Mouse (Mus musculus) heart, adult 2 months (tissue): ENCODE results near the gene B9d2. TPM values are rescaled to one million over a fixed set of nuclear protein-coding genes. Genes with fewer than 3 reads are reported as not detected.
A peak's percentile ranks its signal among the peaks of the same experiment; 100 is the strongest.

Source experiments
- DNase-seq, 2 experiments: peaks; one replicate each; pipeline ENCODE4 v3.0.0; 2021
- H3K27ac ChIP-seq: fragments of 200-600 bp; 2 replicates; pipeline ENCODE4 v1.8.1; 2022
- H3K27me3 ChIP-seq: fragments of 200-500 bp; 2 replicates; pipeline ENCODE4 v1.6.1; 2012; ENCODE audit warnings: mild to moderate bottlenecking, low read length, inconsistent platforms, mixed read lengths; ENCODE audit not compliant: control insufficient read depth, insufficient read depth
- H3K36me3 ChIP-seq: fragments of 200-500 bp; 2 replicates; pipeline ENCODE4 v1.6.1; 2012; ENCODE audit warnings: low read length, inconsistent platforms; ENCODE audit not compliant: control insufficient read depth, insufficient read depth
- H3K4me1 ChIP-seq: fragments of 200-500 bp; 2 replicates; pipeline ENCODE4 v1.6.1; 2011; ENCODE audit warnings: low read length; ENCODE audit not compliant: control insufficient read depth, insufficient read depth
- H3K4me3 ChIP-seq: fragments of 200-600 bp; 2 replicates; pipeline ENCODE4 v1.8.1; 2022
- H3K79me2 ChIP-seq: fragments of 200-500 bp; replicated peaks from 2 replicates; pipeline ENCODE4 v1.6.1; 2012; ENCODE audit warnings: mild to moderate bottlenecking, inconsistent platforms, low read length, moderate library complexity, mixed read lengths; ENCODE audit not compliant: control insufficient read depth, insufficient read depth
- H3K9ac ChIP-seq: fragments of 200-500 bp; 2 replicates; pipeline ENCODE4 v1.6.1; 2012; ENCODE audit warnings: low read depth, mild to moderate bottlenecking, control low read depth, inconsistent platforms, low read length, mixed read lengths
- CTCF ChIP-seq: fragments of 200-600 bp; IDR thresholded peaks from 2 replicates; pipeline ENCODE4 v1.8.1; 2022; ENCODE audit warnings: antibody characterized with exemption, mild to moderate bottlenecking, moderate library complexity
- EP300 ChIP-seq: fragments of 200-500 bp; IDR thresholded peaks from 2 replicates; pipeline ENCODE4 v1.6.1; 2011; ENCODE audit warnings: low read depth, low read length, control low read depth; ENCODE audit not compliant: insufficient read depth
- POLR2A ChIP-seq: fragments of 200-500 bp; IDR thresholded peaks from 2 replicates; pipeline ENCODE4 v1.6.1; 2011; ENCODE audit warnings: mild to moderate bottlenecking, low read depth, low read length, control low read depth; ENCODE audit not compliant: insufficient read depth
- WGBS: fragments of 180-500 bp; shearing (Covaris S2); methylation state at CpG from one replicate; pipeline ENCODE4 v1.1.7; 2018; 5-methylcytosine and 5-hydroxymethylcytosine counted together
- intact Hi-C: fragments of 180-260 bp; cut with DNase I; formaldehyde crosslinking; loops from one replicate; pipeline ENCODE4 v1.15.1; 2025
- polyA plus RNA-seq: library from polyadenylated mRNA; depleted of rRNA; stranded (reverse); fragments of >200 nt; gene quantifications from 2 replicates; pipeline ENCODE4 v1.2.3, GENCODE M21; 2012
- total RNA-seq, 2 experiments: library from RNA; stranded (reverse); gene quantifications; 2 replicates each; pipeline ENCODE4 v1.2.3; 2021

The B9d2 gene
- total and polyA plus RNA-seq, 3 experiments, result 7.9 to 32.2 (median 10.2) TPM

DNA sequence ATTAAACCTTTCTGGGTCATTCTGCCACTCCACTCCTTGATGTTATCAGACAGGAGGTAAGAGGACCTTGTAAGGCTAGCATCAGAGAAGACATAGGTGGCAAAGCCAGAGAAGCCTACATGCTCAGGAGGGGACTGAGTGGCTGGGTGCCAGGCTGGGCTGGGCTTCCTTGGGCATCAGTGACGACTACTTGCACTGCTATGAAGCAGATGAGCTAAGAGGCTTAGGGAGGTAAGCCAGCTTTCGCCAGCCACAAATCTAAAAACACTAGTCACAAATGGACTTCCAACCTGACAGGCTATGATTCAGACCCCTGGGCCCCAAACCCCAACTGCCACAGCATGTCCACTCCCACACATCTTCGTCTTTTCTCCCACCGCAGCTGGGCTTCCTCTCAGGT is 35.9 kb upstream of the B9d2 start:
- H3K4me3 ChIP-seq, result no peak overlapping the region
- intact Hi-C loops, result no loop called here
- no peak overlapping the region for H3K27ac ChIP-seq
- no peak overlapping the region for H3K9ac ChIP-seq
- no peak for DNase-seq
- 0 out of 2 replicates have a peak, but pooled peaks cover 2% of the 10 kb centered on the region for H3K79me2 ChIP-seq
- WGBS, result 51% methylated on average over 4 of the region's 4 CpGs
- no peak for TF ChIP-seq CTCF
- TF ChIP-seq POLR2A, result no peak
- TF ChIP-seq EP300, result no peak
- H3K4me1 ChIP-seq, result peaks cover 2% of the 10 kb centered on the region
- H3K27me3 ChIP-seq, result no peaks in the 10 kb centered on the region
- H3K36me3 ChIP-seq, result no peaks in the 10 kb centered on the region

- H3K36me3 ChIP-seq, result peaks cover 3% of the 10 kb centered on the region; the same call in 1 of the 2 replicates
- peaks cover 3% of the 10 kb centered on the region for H3K4me1 ChIP-seq
- no peak overlapping the region for H3K9ac ChIP-seq
- 0 out of 2 replicates have a peak, but pooled peaks cover 2% of the 10 kb centered on the region for H3K79me2 ChIP-seq
- 65% methylated on average over 14 of the region's 14 CpGs for WGBS
- H3K27me3 ChIP-seq, result no peaks in the 10 kb centered on the region
- no peak for DNase-seq
- TF ChIP-seq EP300, result no peak
- H3K4me3 ChIP-seq, result no peak overlapping the region
- no peak overlapping the region for H3K27ac ChIP-seq
- intact Hi-C loops, result no loop called here
Measured at GRCm38 (mm10) chr7:25645074-25645473, 35.5 kb upstream of the B9d2 start.

DNA sequence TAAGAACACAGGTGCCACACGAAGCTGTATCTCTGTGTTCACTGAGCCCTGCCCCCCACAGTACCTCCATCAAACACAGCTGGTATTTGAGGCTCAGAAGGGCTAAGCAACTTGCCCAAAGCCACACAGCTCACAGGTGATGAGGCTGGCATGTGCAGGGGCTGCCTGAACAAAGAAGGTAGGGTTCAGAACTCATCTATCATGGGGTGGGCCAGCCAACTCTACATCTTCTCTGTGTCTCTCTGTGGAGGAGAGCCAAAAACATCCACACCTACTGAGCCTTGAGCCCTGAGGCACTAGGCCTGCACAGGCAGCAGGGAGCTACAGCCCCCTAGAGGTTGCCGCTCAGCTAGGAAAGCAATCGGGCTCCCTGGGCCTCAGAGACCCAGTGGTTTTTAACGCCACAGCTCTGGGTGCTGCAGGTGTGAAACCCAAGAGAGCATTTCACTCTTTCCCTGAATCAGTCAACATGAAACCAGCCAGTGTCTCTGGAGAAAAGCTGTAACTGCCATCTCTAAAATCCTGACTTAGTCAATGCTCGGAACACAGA is 32.9 kb upstream of the B9d2 start:
- Histone ChIP-seq H3K4me3 (no peak overlapping the region), H3K27ac (no peak overlapping the region), H3K79me2 (0 out of 2 replicates have a peak, but pooled peaks cover 2% of the 10 kb centered on the region), H3K27me3 (no peaks in the 10 kb centered on the region), H3K36me3 (peaks cover 3% of the 10 kb centered on the region; the same call in 1 of the 2 replicates), H3K9ac (no peak overlapping the region), H3K4me1 (peaks cover 3% of the 10 kb centered on the region)
- DNase-seq, result no peak
- WGBS, result 59% methylated on average over 5 of the region's 5 CpGs
- TF ChIP-seq EP300 (no peak), POLR2A (no peak), CTCF (no peak)
- intact Hi-C loops, result no loop called here

- Histone ChIP-seq H3K4me1 (peaks cover 3% of the 10 kb centered on the region), H3K79me2 (peaks cover 2% of the 10 kb centered on the region; the same call in 1 of the 2 replicates), H3K4me3 (no peak overlapping the region), H3K36me3 (peaks cover 3% of the 10 kb centered on the region; the same call in 1 of the 2 replicates), H3K27me3 (no peaks in the 10 kb centered on the region), H3K9ac (no peak overlapping the region), H3K27ac (no peak overlapping the region)
- no peak for DNase-seq
- WGBS, result 69% methylated on average over 5 of the region's 5 CpGs
- intact Hi-C loops, result no loop called here
- TF ChIP-seq CTCF (no peak), POLR2A (no peak), EP300 (no peak)
Measured at GRCm38 (mm10) chr7:25649839-25650238, 30.7 kb upstream of the B9d2 start.

GRCm38 (mm10) chr7:25651281-25651680 is 29.3 kb upstream of the B9d2 start:
- intact Hi-C loops, result no loop called here
- WGBS, result 79% methylated on average over 8 of the region's 8 CpGs

DNA sequence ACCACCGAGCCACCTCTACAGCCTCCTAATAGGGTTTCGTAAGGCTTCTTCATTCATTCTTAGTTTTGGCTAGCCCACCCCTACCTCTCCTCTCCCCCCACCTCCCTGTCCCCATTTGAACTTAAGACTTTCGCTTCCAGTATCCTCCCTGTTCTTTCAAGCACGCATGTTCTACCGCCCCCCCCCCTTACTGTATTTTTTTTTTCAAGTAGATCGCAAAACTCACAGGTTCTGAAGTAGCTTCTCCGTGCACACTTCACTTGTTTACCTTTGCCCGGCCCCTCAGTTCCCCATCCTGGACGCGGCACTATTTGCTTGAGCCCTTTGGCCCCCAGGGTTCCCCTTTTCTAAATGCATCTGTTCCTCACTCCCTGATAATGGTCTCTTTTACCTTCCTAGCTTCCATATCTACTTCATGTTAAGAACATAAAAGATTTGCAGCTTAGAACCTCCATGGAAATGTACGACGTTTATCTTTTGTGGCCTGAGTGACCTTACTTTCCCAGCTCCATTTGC is 28.3 kb upstream of the B9d2 start:
- DNase-seq, result no peak
- 79% methylated on average over 12 of the region's 12 CpGs for WGBS
- Histone ChIP-seq H3K9ac (no peak overlapping the region), H3K36me3 (peaks cover 3% of the 10 kb centered on the region; the same call in 1 of the 2 replicates), H3K27ac (no peak overlapping the region), H3K4me1 (peaks cover 3% of the 10 kb centered on the region), H3K79me2 (peaks cover 2% of the 10 kb centered on the region; the same call in 1 of the 2 replicates), H3K27me3 (no peaks in the 10 kb centered on the region), H3K4me3 (no peak overlapping the region)
- TF ChIP-seq CTCF, result no peak
- no peak for TF ChIP-seq EP300
- no peak for TF ChIP-seq POLR2A
- intact Hi-C loops, result no loop called here

More at GRCm38 (mm10) chr7:25651281-25651680, 29.3 kb upstream of the B9d2 start:
- H3K27me3 ChIP-seq, result no peaks in the 10 kb centered on the region
- no peak overlapping the region for H3K9ac ChIP-seq
- H3K4me3 ChIP-seq, result no peak overlapping the region
- H3K27ac ChIP-seq, result no peak overlapping the region
- peak; percentile 32 to 40 for DNase-seq
- peaks cover 3% of the 10 kb centered on the region for H3K4me1 ChIP-seq
- no peak for TF ChIP-seq POLR2A
- TF ChIP-seq EP300, result no peak
- TF ChIP-seq CTCF, result no peak
- peaks cover 2% of the 10 kb centered on the region; the same call in 1 of the 2 replicates for H3K79me2 ChIP-seq
- peaks cover 3% of the 10 kb centered on the region; the same call in 1 of the 2 replicates for H3K36me3 ChIP-seq
